Mouse (Mus musculus) midbrain, postnatal 0 days (tissue): ENCODE measurements around the gene Fam107b. TPM values are rescaled to one million over a fixed set of nuclear protein-coding genes. Genes with fewer than 3 reads are reported as not detected.
A peak's percentile ranks its signal among the peaks of the same experiment; 100 is the strongest.
"Not testable (repeated sequence)": the region's sequence is repeated elsewhere in the genome, so short reads cannot be mapped to it uniquely, and the experiment has no call there.

ENCODE experiments used
- ATAC-seq: fragments of 200-750 bp; cut with Nextera tagmentation; 2 replicates; pipeline ENCODE4 v1.8.0; 2017; ENCODE audit warnings: moderate number of reproducible peaks, mild to moderate bottlenecking, moderate TSS enrichment, moderate library complexity; ENCODE audit not compliant: low FRiP score
- DNase-seq: peaks from one replicate; pipeline ENCODE4 v3.0.0-alpha.2; 2015; ENCODE audit warnings: low spot score
- H3K27ac ChIP-seq: fragments of 300-500 bp; sonication (generic); 2 replicates; pipeline ENCODE4 v1.5.1; 2014; ENCODE audit warnings: low read depth, mild to moderate bottlenecking, low read length, mixed read lengths
- H3K27me3 ChIP-seq: fragments of 300-500 bp; sonication (generic); 2 replicates; pipeline ENCODE4 v1.6.1; 2014; ENCODE audit warnings: low read length, control low read depth, mixed read lengths; ENCODE audit not compliant: insufficient read depth
- H3K36me3 ChIP-seq: fragments of 300-500 bp; sonication (generic); 2 replicates; pipeline ENCODE4 v1.6.1; 2014; ENCODE audit warnings: low read length, control low read depth, mixed read lengths; ENCODE audit not compliant: insufficient read depth
- H3K4me1 ChIP-seq: fragments of 300-500 bp; sonication (generic); 2 replicates; pipeline ENCODE4 v1.6.1; 2014; ENCODE audit warnings: mild to moderate bottlenecking, control low read depth, antibody characterized with exemption, low read length, mixed read lengths; ENCODE audit not compliant: insufficient read depth
- H3K4me2 ChIP-seq: fragments of 300-500 bp; sonication (generic); 2 replicates; pipeline ENCODE4 v1.6.1; 2014; ENCODE audit warnings: low read depth, mild to moderate bottlenecking, low read length, mixed read lengths; ENCODE audit not compliant: poor library complexity, severe bottlenecking
- H3K4me3 ChIP-seq: fragments of 300-500 bp; sonication (generic); 2 replicates; pipeline ENCODE4 v1.5.1; 2014; ENCODE audit warnings: low read depth, mild to moderate bottlenecking, low read length, moderate library complexity
- H3K9ac ChIP-seq: fragments of 300-500 bp; sonication (generic); replicated peaks from 2 replicates; pipeline ENCODE4 v1.6.1; 2014; ENCODE audit warnings: mild to moderate bottlenecking, low read length, moderate library complexity, mixed read lengths; ENCODE audit not compliant: poor library complexity, severe bottlenecking
- H3K9me3 ChIP-seq: fragments of 300-500 bp; sonication (generic); 2 replicates; pipeline ENCODE4 v1.6.1; 2016; ENCODE audit warnings: low read length, control low read depth
- CTCF ChIP-seq: IDR thresholded peaks from 2 replicates; pipeline ENCODE4 v1.5.1; 2016; ENCODE audit warnings: antibody characterized with exemption, mild to moderate bottlenecking
- WGBS: fragments of 180-500 bp; shearing (Covaris S2); extraction: QIAGEN DNeasy Blood & Tissue Kit; methylation state at CpG from one replicate; pipeline ENCODE4 v1.1.7; 2014; 5-methylcytosine and 5-hydroxymethylcytosine counted together
- polyA plus RNA-seq: library from polyadenylated mRNA; unstranded; fragments of >200 nt; fragmentation: Nextera tagmentation; extraction: Ambion mirVana; gene quantifications from 2 replicates; pipeline ENCODE4 v1.2.1, GENCODE M21; 2015
- total RNA-seq: library from RNA; depleted of rRNA; stranded (reverse); fragments of >200 nt; gene quantifications from 2 replicates; pipeline ENCODE4 v1.2.3, GENCODE M21; 2014

Gene Fam107b
- total and polyA plus RNA-seq, 2 experiments from 2014 or later, result 16.0 to 26.8 TPM

GRCm38 (mm10) chr2:3714511-3714910 lies 144.2 kb downstream of the Fam107b start:
- H3K4me3 ChIP-seq, result peak overlapping the region; percentile 99
- WGBS, result 13% methylated on average over 1 of the region's 1 CpGs
- H3K9me3 ChIP-seq, result no peaks in the 10 kb centered on the region
- H3K4me2 ChIP-seq, result peak overlapping the region; percentile 79
- no peak for TF ChIP-seq CTCF
- no peak overlapping the region for H3K27ac ChIP-seq
- ATAC-seq, result no peak
- no peaks in the 10 kb centered on the region for H3K36me3 ChIP-seq
- no peak for DNase-seq
- no peaks in the 10 kb centered on the region for H3K27me3 ChIP-seq
- peaks cover 7% of the 10 kb centered on the region for H3K4me1 ChIP-seq
- H3K9ac ChIP-seq, result peak overlapping the region; percentile 95; the same call in 1 of the 2 replicates

GRCm38 (mm10) chr2:3715424-3715823 lies 145.1 kb downstream of the Fam107b start:
- Histone ChIP-seq H3K9ac (no peak overlapping the region), H3K4me2 (peak overlapping the region; percentile 28)

GRCm38 (mm10) chr2:3717268-3717667 lies 147.0 kb downstream of the Fam107b start:
- H3K4me3 ChIP-seq, result no peak overlapping the region
- no peaks in the 10 kb centered on the region for H3K9me3 ChIP-seq
- H3K4me1 ChIP-seq, result peaks cover 7% of the 10 kb centered on the region
- 60% methylated on average over 5 of the region's 5 CpGs for WGBS
- TF ChIP-seq CTCF, result no peak
- DNase-seq, result no peak
- no peak for ATAC-seq
- H3K36me3 ChIP-seq, result no peaks in the 10 kb centered on the region
- no peak overlapping the region for H3K9ac ChIP-seq
- no peaks in the 10 kb centered on the region for H3K27me3 ChIP-seq
- no peak overlapping the region for H3K27ac ChIP-seq
- H3K4me2 ChIP-seq, result no peak overlapping the region

More at GRCm38 (mm10) chr2:3715424-3715823, 145.1 kb downstream of the Fam107b start:
- Histone ChIP-seq H3K9me3 (no peaks in the 10 kb centered on the region), H3K27me3 (no peaks in the 10 kb centered on the region), H3K27ac (no peak overlapping the region), H3K36me3 (no peaks in the 10 kb centered on the region), H3K4me1 (peaks cover 7% of the 10 kb centered on the region), H3K4me3 (no peak overlapping the region; the same call in 1 of the 2 replicates)
- ATAC-seq (no peak), DNase-seq (no peak)
- TF ChIP-seq CTCF, result peak; percentile 42
- 51% methylated on average over 3 of the region's 3 CpGs for whole genome bisulfite sequencing

GRCm38 (mm10) chr2:3717847-3718246 lies 147.6 kb downstream of the Fam107b start:
- Histone ChIP-seq H3K27ac (no peak overlapping the region), H3K4me2 (no peak overlapping the region), H3K4me1 (peaks cover 7% of the 10 kb centered on the region), H3K4me3 (no peak overlapping the region), H3K27me3 (no peaks in the 10 kb centered on the region), H3K9ac (no peak overlapping the region), H3K36me3 (no peaks in the 10 kb centered on the region), H3K9me3 (no peaks in the 10 kb centered on the region)
- no peak for DNase-seq
- TF ChIP-seq CTCF, result no peak
- 86% methylated on average over 4 of the region's 4 CpGs for WGBS
- ATAC-seq, result no peak

GRCm38 (mm10) chr2:3719436-3720121 lies 149.3 kb downstream of the Fam107b start:
- not testable (repeated sequence) for H3K36me3 ChIP-seq, H3K27ac ChIP-seq, H3K4me3 ChIP-seq, H3K4me1 ChIP-seq, H3K9me3 ChIP-seq, H3K27me3 ChIP-seq, ATAC-seq, H3K4me2 ChIP-seq, DNase-seq, H3K9ac ChIP-seq
- 87% methylated on average over 5 of the region's 5 CpGs for WGBS

- no peaks in the 10 kb centered on the region for H3K27me3 ChIP-seq
- no peak overlapping the region for H3K4me2 ChIP-seq
- H3K36me3 ChIP-seq, result no peaks in the 10 kb centered on the region
- H3K27ac ChIP-seq, result no peak overlapping the region
- WGBS, result 93% methylated on average over 5 of the region's 5 CpGs
- peaks cover 4% of the 10 kb centered on the region; the same call in 1 of the 2 replicates for H3K4me1 ChIP-seq
- DNase-seq (no peak), ATAC-seq (no peak)
- H3K9ac ChIP-seq, result no peak overlapping the region
- no peak overlapping the region for H3K4me3 ChIP-seq
- H3K9me3 ChIP-seq, result no peaks in the 10 kb centered on the region
- TF ChIP-seq CTCF, result no peak
These were observed 150.8 kb downstream of the Fam107b start for GRCm38 (mm10) chr2:3721107-3721506.
